Mouse (Mus musculus): ENCODE measurements around the gene Sema3e. TPM values are rescaled to one million over a fixed set of nuclear protein-coding genes. Genes with fewer than 3 reads are reported as not detected.

Sema3e gene
- polyA plus RNA-seq, 2 experiments, result 0.02 to 0.09 TPM

- 26% methylated on average over 3 of the region's 3 CpGs for WGBS (ENCODE audit: insufficient replicate concordance)
- DNase-seq (ENCODE audit: low read depth in 3 of 3, low spot score in 3 of 3), result no peak
- no peak overlapping the region for H3K27ac ChIP-seq
- no peaks in the 10 kb centered on the region for H3K4me1 ChIP-seq (replicated peaks; ENCODE audit: control insufficient read depth in 2 of 2, insufficient read depth in 2 of 2, low read length in 1 of 2)
- no peaks in the 10 kb centered on the region for H3K36me3 ChIP-seq (replicated peaks; ENCODE audit: control insufficient read depth, insufficient read depth, low read depth)
- H3K4me3 ChIP-seq (ENCODE audit: insufficient read depth in 1 of 2, low read depth in 2 of 2, low read length in 2 of 2), result no peak overlapping the region
- no peak for ATAC-seq (ENCODE audit: insufficient read depth)
- TF ChIP-seq CTCF (IDR thresholded peaks at IDR 0.05; ENCODE audit: low read depth) (no peak), EP300 (IDR thresholded peaks at IDR 0.05; ENCODE audit: low read depth) (no peak)
- H3K27me3 ChIP-seq (ENCODE audit: control insufficient read depth, insufficient read depth, low read length), result no peaks in the 10 kb centered on the region
- H3K4me2 ChIP-seq (ENCODE audit: low read depth), result no peak overlapping the region
- H3K9me3 ChIP-seq (ENCODE audit: control insufficient read depth, low read length), result no peaks in the 10 kb centered on the region
- H3K9ac ChIP-seq (replicated peaks), result no peak overlapping the region
These were observed 39.4 kb upstream of the Sema3e start for GRCm38 (mm10) chr5:13985669-13986068.

GRCm38 (mm10) chr5:13987123-13987522 lies 38.0 kb upstream of the Sema3e start:
- H3K27me3 ChIP-seq (ENCODE audit: control insufficient read depth, insufficient read depth, low read length), result no peaks in the 10 kb centered on the region
- H3K9ac ChIP-seq (replicated peaks), result no peak overlapping the region
- DNase-seq (ENCODE audit: low read depth in 3 of 3, low spot score in 3 of 3), result no peak
- no peaks in the 10 kb centered on the region for H3K4me1 ChIP-seq (replicated peaks; ENCODE audit: control insufficient read depth in 2 of 2, insufficient read depth in 2 of 2, low read length in 1 of 2)
- 24% methylated on average over 1 of the region's 1 CpGs for WGBS (ENCODE audit: insufficient replicate concordance)
- no peaks in the 10 kb centered on the region for H3K9me3 ChIP-seq (ENCODE audit: control insufficient read depth, low read length)
- H3K36me3 ChIP-seq (replicated peaks; ENCODE audit: control insufficient read depth, insufficient read depth, low read depth), result no peaks in the 10 kb centered on the region
- no peak for TF ChIP-seq EP300 (IDR thresholded peaks at IDR 0.05; ENCODE audit: low read depth)
- no peak for TF ChIP-seq CTCF (IDR thresholded peaks at IDR 0.05; ENCODE audit: low read depth)
- H3K27ac ChIP-seq, result no peak overlapping the region
- no peak for ATAC-seq (ENCODE audit: insufficient read depth)
- no peak overlapping the region for H3K4me2 ChIP-seq (ENCODE audit: low read depth)
- H3K4me3 ChIP-seq (ENCODE audit: insufficient read depth in 1 of 2, low read depth in 2 of 2, low read length in 2 of 2), result no peak overlapping the region

- H3K9me3 ChIP-seq (ENCODE audit: control insufficient read depth, low read length), result no peaks in the 10 kb centered on the region
- H3K4me2 ChIP-seq (ENCODE audit: low read depth), result no peak overlapping the region
- no peak for DNase-seq (ENCODE audit: low read depth in 3 of 3, low spot score in 3 of 3)
- no peak overlapping the region for H3K27ac ChIP-seq
- no peak overlapping the region for H3K9ac ChIP-seq (replicated peaks)
- ATAC-seq (ENCODE audit: insufficient read depth), result no peak
- H3K27me3 ChIP-seq (ENCODE audit: control insufficient read depth, insufficient read depth, low read length), result no peaks in the 10 kb centered on the region
- TF ChIP-seq CTCF (IDR thresholded peaks at IDR 0.05; ENCODE audit: low read depth), result no peak
- TF ChIP-seq EP300 (IDR thresholded peaks at IDR 0.05; ENCODE audit: low read depth), result no peak
- WGBS (ENCODE audit: insufficient replicate concordance), result 42% methylated on average over 2 of the region's 2 CpGs
- no peaks in the 10 kb centered on the region for H3K36me3 ChIP-seq (replicated peaks; ENCODE audit: control insufficient read depth, insufficient read depth, low read depth)
- H3K4me1 ChIP-seq (replicated peaks; ENCODE audit: control insufficient read depth in 2 of 2, insufficient read depth in 2 of 2, low read length in 1 of 2), result no peaks in the 10 kb centered on the region
- no peak overlapping the region for H3K4me3 ChIP-seq (ENCODE audit: insufficient read depth in 1 of 2, low read depth in 2 of 2, low read length in 2 of 2)
These were observed 37.1 kb upstream of the Sema3e start for GRCm38 (mm10) chr5:13988023-13988422.

GRCm38 (mm10) chr5:13992734-13993396 lies 32.2 kb upstream of the Sema3e start:
- H3K36me3 ChIP-seq (replicated peaks; ENCODE audit: control insufficient read depth, insufficient read depth, low read depth), result no peaks in the 10 kb centered on the region
- no peak overlapping the region for H3K27ac ChIP-seq
- no peak for DNase-seq (ENCODE audit: low read depth in 3 of 3, low spot score in 3 of 3)
- H3K27me3 ChIP-seq (ENCODE audit: control insufficient read depth, insufficient read depth, low read length), result no peaks in the 10 kb centered on the region
- H3K9ac ChIP-seq (replicated peaks), result no peak overlapping the region
- no peaks in the 10 kb centered on the region for H3K4me1 ChIP-seq (replicated peaks; ENCODE audit: control insufficient read depth in 2 of 2, insufficient read depth in 2 of 2, low read length in 1 of 2)
- H3K9me3 ChIP-seq (ENCODE audit: control insufficient read depth, low read length), result no peaks in the 10 kb centered on the region
- ATAC-seq (ENCODE audit: insufficient read depth), result no peak
- H3K4me2 ChIP-seq (ENCODE audit: low read depth), result no peak overlapping the region
- no peak for TF ChIP-seq EP300 (IDR thresholded peaks at IDR 0.05; ENCODE audit: low read depth)
- no peak for TF ChIP-seq CTCF (IDR thresholded peaks at IDR 0.05; ENCODE audit: low read depth)
- 40% methylated on average over 11 of the region's 11 CpGs for WGBS (ENCODE audit: insufficient replicate concordance)
- no peak overlapping the region for H3K4me3 ChIP-seq (ENCODE audit: insufficient read depth in 1 of 2, low read depth in 2 of 2, low read length in 2 of 2)

- Histone ChIP-seq H3K27me3 (ENCODE audit: control insufficient read depth, insufficient read depth, low read length) (peaks cover 3% of the 10 kb centered on the region), H3K4me3 (ENCODE audit: insufficient read depth in 1 of 2, low read depth in 2 of 2, low read length in 2 of 2) (no peak overlapping the region), H3K9me3 (ENCODE audit: control insufficient read depth, low read length) (no peaks in the 10 kb centered on the region), H3K9ac (replicated peaks) (no peak overlapping the region), H3K27ac (no peak overlapping the region), H3K4me2 (ENCODE audit: low read depth) (no peak overlapping the region), H3K36me3 (replicated peaks; ENCODE audit: control insufficient read depth, insufficient read depth, low read depth) (no peaks in the 10 kb centered on the region), H3K4me1 (replicated peaks; ENCODE audit: control insufficient read depth in 2 of 2, insufficient read depth in 2 of 2, low read length in 1 of 2) (no peaks in the 10 kb centered on the region)
- DNase-seq (ENCODE audit: low read depth in 3 of 3, low spot score in 3 of 3), result no peak
- no peak for ATAC-seq (ENCODE audit: insufficient read depth)
- TF ChIP-seq EP300 (IDR thresholded peaks at IDR 0.05; ENCODE audit: low read depth), result no peak
- TF ChIP-seq CTCF (IDR thresholded peaks at IDR 0.05; ENCODE audit: low read depth), result no peak
- WGBS (ENCODE audit: insufficient replicate concordance), result 72% methylated on average over 7 of the region's 7 CpGs
These were observed 3.3 kb downstream of the Sema3e start for GRCm38 (mm10) chr5:14028341-14028740.

Data from liver, embryonic 14.5 days (tissue).